Mouse (Mus musculus): ENCODE data around the gene Pip4k2c.
"Not testable (repeated sequence)": the region's sequence is repeated elsewhere in the genome, so short reads cannot be mapped to it uniquely, and the experiment has no call there.

Gene Pip4k2c

DNA sequence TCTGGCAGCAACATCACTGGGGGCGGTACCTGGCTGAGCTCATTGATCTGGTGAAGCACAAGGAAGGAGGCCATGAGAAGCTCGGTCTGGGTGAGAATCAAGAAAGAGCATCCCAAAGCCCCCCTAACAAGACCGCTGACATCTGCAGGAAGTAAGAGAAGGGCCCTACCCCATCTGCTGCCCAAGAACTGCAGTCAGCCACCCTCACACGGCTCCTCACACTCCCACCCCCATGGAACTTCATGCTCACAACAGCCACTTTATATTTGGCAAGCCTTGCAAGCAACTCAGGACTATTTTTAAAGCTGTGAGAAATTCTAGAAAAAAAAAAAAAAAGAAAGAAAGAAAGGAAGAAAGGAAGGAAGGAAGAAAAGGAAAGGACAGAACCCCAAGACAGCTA, 2.5 kb downstream of the Pip4k2c start:
- no peak for DNase-seq

DNA sequence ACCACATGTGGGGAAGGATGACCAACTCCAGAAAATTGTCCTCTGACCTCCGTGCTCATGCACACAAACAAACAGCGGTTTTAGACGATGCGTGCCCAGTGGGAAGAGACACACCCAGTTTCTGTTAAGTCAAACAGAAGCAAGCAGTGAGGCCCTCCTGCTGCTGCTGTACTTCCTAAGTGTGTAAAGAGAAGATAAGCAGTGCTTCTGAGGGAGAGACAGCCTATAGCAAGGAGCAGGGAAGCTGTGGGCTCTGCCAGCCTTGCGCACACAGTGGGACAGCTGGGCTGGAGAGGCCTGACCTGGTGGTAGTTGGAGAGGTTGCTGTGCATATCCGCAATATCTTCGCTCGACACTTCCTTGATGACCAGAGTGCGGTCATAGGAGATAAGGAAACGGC, 6.0 kb downstream of the Pip4k2c start:
- no peak for DNase-seq

DNA sequence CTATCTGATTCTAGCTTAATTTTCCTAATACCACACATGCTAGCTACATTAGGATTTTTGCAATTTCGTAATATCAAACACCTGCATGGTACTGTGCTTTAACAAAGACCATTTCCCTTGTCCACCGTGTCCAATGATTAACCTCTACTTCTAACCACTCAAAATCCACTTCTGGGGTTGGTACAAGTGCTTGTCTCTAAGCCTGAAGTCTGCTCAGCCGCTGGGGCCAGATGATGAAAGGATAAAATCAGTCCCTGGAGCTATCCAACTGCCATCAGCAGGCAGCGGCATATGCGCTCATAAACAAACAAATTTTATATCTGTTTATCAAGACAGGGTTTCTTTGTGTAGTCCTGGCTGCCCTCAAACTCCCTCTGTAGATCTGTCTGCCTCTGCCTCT, 6.8 kb downstream of the Pip4k2c start:
- no peak for DNase-seq

DNA sequence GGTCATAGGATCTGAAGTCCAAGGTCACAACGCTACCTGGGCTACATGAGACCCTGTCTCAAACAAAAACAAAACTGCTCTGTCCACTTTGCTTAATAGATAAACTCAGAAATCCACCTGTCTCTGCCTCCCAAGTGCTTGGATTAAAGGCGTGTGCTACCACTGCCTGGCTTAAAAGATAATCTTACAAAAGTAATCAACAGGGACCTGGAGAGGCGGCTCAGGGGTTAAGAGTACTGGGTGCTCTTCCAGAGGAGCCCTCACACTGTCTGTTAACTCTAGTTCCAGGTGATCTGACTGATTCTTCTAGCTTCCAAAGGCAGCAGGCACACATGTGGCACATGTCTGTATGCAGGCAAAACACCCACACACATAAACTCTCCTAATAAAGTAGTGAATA, 8.3 kb downstream of the Pip4k2c start:
- DNase-seq: no peak

DNA sequence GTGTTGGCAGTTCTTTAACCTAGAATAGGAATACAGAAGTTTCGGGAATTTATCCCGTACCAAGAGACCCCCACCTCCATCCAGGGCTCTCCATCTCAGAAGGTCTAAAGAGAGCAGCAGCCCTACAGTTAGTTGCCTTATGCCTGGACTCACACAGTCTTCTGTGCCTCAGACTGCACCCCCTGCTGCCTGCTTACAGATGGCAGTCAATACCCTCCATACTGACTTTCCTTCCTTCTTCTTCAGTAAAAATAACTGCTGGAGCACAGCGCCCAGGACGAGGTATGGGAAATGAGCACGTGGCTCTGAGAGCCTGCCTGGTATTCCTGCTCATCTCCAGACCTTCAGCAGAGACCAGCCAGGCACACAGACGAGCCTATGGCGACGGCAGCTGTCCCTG, 11.1 kb downstream of the Pip4k2c start:
- no peak for DNase-seq

- no peak for DNase-seq
Measured at GRCm38 (mm10) chr10:127199474-127199873, 11.9 kb downstream of the Pip4k2c start.

DNA sequence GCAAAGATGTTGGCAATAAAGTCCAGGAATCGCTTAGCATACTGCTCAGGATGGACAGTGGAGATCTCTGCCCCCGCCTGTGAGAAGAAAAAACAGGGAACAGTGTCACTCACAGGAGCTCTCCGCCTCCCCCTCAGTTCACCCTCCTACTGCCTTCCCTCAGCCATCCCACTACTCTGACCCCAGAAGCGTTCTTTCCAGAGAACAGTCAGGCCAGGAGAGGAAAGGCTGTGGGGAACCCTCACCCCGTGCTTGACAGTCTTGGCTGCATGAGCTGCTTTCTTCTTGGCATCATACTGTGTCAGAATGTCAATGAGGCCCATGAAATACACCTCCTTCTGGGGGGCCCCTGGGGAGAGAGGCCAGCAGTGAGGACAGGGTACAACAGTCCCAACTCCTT, 12.3 kb downstream of the Pip4k2c start:
- no peak for DNase-seq

DNA sequence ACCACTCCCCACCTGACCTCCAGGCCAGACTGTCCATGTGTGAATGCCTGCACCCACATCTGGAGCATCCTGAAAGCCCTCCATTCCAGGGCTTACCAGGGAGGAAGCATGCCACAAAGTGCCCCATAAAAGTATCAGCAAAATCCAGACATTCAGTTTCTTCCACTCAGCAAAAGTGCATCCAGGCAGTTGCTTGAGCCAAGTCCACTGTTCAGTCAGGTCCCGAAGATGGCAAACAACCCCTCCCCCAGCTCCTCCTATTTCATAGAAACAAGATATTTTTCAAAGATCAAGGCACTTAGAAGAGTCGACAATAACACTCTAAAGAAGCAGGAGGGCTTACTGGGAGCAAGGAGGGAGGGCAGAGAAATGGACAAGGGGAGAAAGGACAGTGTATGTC, 12.9 kb downstream of the Pip4k2c start:
- DNase-seq: no peak

GRCm38 (mm10) chr10:127197505-127198110, 13.8 kb downstream of the Pip4k2c start:
- no peak for DNase-seq

- no peak for DNase-seq
Measured at GRCm38 (mm10) chr10:127197104-127197503, 14.3 kb downstream of the Pip4k2c start.

DNA sequence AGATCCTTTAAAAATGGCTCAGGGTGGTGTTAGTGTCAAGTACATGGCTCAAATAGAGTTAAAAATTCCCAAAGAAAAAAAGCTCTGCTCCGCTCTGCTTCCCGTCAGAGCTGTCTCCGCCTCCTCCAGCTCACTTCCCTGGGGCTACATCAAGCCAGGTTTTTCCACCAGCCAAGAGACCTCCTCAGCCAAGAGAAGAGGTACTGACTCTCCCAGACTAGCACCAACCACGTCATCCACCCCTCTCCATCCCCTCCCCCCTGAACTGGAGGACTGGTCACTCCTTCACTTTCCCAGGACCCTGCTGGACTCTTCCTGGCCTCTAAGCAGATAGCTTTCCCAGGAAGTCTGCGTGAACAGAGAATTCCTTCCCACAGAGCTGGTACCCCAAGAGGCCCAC, 15.0 kb downstream of the Pip4k2c start:
- DNase-seq: peak; percentile 76

DNA sequence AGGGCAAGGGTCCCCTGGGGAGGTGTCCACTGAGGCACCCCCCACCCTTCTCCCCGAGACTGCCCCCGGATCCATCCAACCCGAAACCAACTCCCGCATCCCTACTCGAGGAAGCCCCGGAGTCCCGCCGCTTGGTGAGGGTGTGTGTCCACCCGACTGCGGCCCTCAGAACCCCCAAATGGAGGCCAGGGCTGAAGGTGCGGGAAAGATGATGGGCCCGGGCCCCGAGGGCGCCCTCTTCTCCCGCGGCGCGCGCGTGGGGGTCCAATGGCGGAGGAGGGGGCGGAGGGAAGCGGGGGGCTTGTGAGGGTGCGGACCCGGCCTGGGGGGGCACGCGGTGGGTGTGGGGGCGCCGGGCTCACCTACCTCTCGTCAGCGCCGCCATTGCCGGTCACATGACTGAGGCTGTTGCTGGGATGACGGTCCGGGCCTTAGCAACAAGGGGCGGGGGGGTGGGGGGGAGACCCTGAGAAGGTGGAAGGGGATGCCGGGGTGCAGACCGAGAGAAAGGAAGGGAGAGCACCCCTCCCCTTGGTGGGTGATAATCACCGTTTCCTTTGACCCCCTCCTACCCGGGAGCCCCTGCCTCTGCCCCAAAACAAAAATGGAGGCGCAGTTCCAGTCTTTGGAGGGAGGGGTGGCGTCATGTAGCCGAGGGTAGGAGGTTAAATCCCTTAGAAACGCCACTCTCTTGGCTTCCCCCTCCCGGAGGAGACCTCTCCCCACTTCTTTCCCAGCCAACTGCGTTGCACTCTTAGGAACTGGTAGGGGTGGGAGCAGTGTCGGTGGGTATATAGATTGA, 15.9 kb downstream of the Pip4k2c start, which contains the start of gene Dtx3:
Gene Dtx3 (minus strand): TSS at position 401 of the 802 bp plus-strand sequence.
- no peak for DNase-seq

DNA sequence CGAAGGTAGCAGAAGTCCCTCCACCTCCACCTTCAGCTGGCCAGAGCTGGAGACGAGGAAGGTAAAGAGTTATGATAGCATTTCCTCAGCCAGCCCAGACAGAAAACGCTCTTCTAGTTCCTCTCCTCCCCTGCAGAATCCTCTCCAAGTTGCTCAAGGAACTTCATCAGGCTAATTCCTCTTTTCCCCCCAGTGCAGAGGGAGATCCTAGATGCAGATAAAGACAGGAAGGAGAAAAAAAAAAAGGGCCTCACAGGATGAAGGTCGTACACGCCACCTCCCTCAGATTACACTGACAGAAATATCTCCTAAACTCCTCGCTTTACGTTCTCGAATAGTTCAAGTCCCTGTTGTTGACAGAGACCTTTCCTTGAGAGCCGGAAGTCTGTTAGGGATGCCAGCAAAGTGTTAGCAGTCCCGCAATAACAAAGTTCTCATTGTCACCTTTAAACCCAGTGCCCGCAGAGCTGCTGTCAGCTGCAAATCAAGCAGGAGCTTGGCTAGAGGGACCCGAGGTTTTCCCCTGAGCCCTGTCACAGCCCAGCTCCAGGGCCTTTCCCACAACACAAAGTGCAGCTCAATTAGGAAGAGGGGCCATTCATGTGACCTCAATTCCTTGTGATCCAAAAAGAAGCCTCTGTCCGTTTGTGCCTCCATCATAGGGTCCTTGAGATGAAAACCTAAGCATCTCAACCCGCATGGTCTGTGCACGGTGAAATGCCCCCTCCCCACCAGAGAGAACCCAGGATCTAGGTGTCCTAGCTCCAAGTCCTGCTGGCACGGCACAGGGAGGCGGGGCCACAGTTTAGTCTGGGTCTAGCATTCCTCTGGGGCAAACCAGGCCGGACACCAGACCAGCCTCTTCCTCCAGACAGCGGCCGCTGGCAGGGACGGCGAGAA, 16.7 kb downstream of the Pip4k2c start:
- peak; percentile 78 for DNase-seq

DNA sequence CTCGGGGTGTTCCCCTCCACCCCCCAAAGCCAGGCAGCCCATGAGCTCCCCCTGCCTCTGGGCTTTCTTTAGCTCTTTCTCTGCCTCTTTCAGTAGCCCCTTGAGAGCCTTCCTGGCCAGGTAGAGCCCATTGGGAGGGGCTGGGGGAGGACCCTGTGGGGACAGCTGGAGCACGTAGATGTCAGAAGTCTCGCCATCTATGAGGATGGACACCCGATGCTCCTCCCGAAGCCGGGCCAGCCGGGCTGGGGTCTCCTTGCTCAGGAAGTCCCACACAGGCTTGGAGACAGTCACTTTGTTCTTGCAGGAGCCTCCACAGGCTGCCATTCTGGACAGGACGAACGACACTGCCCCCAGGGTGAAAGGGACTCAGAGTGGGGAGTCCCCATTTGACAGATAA, 18.4 kb downstream of the Pip4k2c start:
- no peak for DNase-seq

- DNase-seq: not testable (repeated sequence)
Measured at GRCm38 (mm10) chr10:127192057-127192328, 19.4 kb downstream of the Pip4k2c start.

GRCm38 (mm10) chr10:127191191-127192056, 20.0 kb downstream of the Pip4k2c start:
- no peak for DNase-seq

- no peak for DNase-seq
Measured at GRCm38 (mm10) chr10:127190398-127191190, 20.8 kb downstream of the Pip4k2c start.

- peak; percentile 54 for DNase-seq
Measured at GRCm38 (mm10) chr10:127189651-127190381, 21.6 kb downstream of the Pip4k2c start, which contains the start of gene Arhgef25. TSS of gene Arhgef25 (minus strand) at chr10:127190083.

DNA sequence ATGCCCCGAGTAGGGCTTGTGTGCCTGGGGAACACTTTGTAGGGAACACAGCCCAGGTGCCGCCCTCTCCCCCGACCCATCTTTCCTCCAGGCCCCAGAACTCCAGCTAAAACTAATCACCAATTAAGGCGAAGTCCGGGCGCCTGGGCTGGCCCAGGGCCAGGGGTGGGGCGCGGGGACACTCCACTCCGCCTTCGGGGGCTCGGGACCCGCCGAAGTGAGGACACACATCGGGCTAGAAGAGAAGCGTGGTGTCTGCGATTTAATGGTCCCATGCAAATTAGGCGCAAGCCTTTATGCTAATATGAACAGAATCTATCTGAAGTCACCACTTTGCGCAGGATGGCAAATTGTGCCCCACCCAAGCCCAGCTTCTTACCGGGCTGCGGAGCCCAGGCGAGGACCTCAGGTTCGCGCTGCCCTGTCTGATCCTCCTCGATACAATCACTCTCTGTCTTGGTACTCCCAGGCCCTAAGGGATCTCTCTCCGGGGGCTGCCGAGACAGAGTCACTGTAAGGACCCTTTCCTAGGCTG, 22.2 kb downstream of the Pip4k2c start:
- peak; percentile 69 for DNase-seq

DNA sequence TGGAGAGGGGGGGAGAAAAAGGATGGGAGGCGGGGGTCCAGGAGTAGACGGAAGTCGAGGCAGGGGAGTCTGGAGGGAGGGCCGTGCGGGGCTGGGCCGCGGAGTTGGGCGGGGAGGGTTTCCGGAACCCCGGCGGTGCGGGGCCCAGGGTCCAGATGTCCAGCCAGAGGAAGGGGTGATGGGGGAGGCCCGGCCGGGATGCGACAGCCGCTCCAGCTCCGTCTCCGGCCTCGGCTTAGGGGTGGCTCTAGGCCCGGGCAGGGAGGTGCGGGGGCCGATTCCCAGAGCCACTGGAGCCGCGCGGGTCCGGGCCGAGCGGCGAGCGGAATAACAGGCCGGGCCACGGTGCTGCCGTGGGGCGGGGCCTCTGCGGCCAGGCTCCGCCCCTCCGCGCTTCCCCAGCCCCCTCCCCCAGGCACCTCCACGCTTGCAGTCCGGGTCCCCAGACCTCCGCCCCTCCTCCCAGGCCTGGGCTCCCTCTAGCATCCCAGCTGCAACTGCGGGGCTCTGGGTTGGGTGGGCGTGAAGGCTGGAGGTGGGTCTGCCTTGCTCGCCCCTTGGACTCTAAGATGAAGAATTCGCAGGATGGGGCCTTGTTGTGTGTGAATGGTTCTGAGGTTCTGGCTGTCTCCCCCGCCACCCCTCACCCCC, 22.8 kb downstream of the Pip4k2c start:
- peak; percentile 70 for DNase-seq

Measured in cerebellum, adult 9-10 months (tissue).